Mouse (Mus musculus): ENCODE measurements around the gene Oprd1. TPM values are rescaled to one million over a fixed set of nuclear protein-coding genes. Genes with fewer than 3 reads are reported as not detected.

Gene Oprd1
- polyA plus RNA-seq, 2 experiments, result 0.18 to 0.65 TPM

GRCm38 (mm10) chr4:132166350-132167290 is 22.3 kb upstream of the Oprd1 start:
- Histone ChIP-seq H3K9me3 (ENCODE audit: control insufficient read depth, low read length) (no peaks in the 10 kb centered on the region), H3K4me2 (replicated peaks; ENCODE audit: low read depth, low read length, severe bottlenecking) (no peak overlapping the region), H3K27me3 (ENCODE audit: control insufficient read depth, insufficient read depth, low read length) (no peaks in the 10 kb centered on the region), H3K4me3 (replicated peaks; ENCODE audit: low read length) (no peak overlapping the region), H3K27ac (replicated peaks; ENCODE audit: low read depth, low read length) (no peak overlapping the region), H3K9ac (ENCODE audit: low read depth, low read length, severe bottlenecking) (no peak overlapping the region), H3K36me3 (ENCODE audit: control insufficient read depth, insufficient read depth, low read length) (no peaks in the 10 kb centered on the region), H3K4me1 (ENCODE audit: control insufficient read depth, insufficient read depth, low read length) (peaks cover 5% of the 10 kb centered on the region; the same call in 1 of the 2 replicates)
- ATAC-seq (ENCODE audit: low FRiP score, low read depth), result no peak
- no peak for DNase-seq (ENCODE audit: low spot score)
- WGBS, result 57% methylated on average over 16 of the region's 16 CpGs
- TF ChIP-seq POLR2A (IDR thresholded peaks at IDR 0.05; ENCODE audit: borderline replicate concordance, extremely low read depth, insufficient read depth, insufficient read length), result no peak

GRCm38 (mm10) chr4:132165691-132166090 is 21.4 kb upstream of the Oprd1 start:
- ATAC-seq (ENCODE audit: low FRiP score, low read depth), result no peak
- TF ChIP-seq POLR2A (IDR thresholded peaks at IDR 0.05; ENCODE audit: borderline replicate concordance, extremely low read depth, insufficient read depth, insufficient read length), result no peak
- no peaks in the 10 kb centered on the region for H3K27me3 ChIP-seq (ENCODE audit: control insufficient read depth, insufficient read depth, low read length)
- peaks cover 5% of the 10 kb centered on the region; the same call in 1 of the 2 replicates for H3K4me1 ChIP-seq (ENCODE audit: control insufficient read depth, insufficient read depth, low read length)
- H3K27ac ChIP-seq (replicated peaks; ENCODE audit: low read depth, low read length), result no peak overlapping the region
- WGBS, result 43% methylated on average over 14 of the region's 14 CpGs
- no peak overlapping the region for H3K4me2 ChIP-seq (replicated peaks; ENCODE audit: low read depth, low read length, severe bottlenecking)
- no peak overlapping the region for H3K9ac ChIP-seq (ENCODE audit: low read depth, low read length, severe bottlenecking)
- no peaks in the 10 kb centered on the region for H3K9me3 ChIP-seq (ENCODE audit: control insufficient read depth, low read length)
- H3K36me3 ChIP-seq (ENCODE audit: control insufficient read depth, insufficient read depth, low read length), result no peaks in the 10 kb centered on the region
- H3K4me3 ChIP-seq (replicated peaks; ENCODE audit: low read length), result no peak overlapping the region
- no peak for DNase-seq (ENCODE audit: low spot score)

GRCm38 (mm10) chr4:132156941-132157622 is 12.8 kb upstream of the Oprd1 start:
- ATAC-seq (ENCODE audit: low FRiP score, low read depth) (no peak), DNase-seq (ENCODE audit: low spot score) (no peak)
- H3K27me3 ChIP-seq (ENCODE audit: control insufficient read depth, insufficient read depth, low read length), result no peaks in the 10 kb centered on the region
- H3K4me3 ChIP-seq (replicated peaks; ENCODE audit: low read length), result no peak overlapping the region
- WGBS, result 50% methylated on average over 12 of the region's 12 CpGs
- H3K9ac ChIP-seq (ENCODE audit: low read depth, low read length, severe bottlenecking), result no peak overlapping the region
- H3K4me2 ChIP-seq (replicated peaks; ENCODE audit: low read depth, low read length, severe bottlenecking), result no peak overlapping the region
- no peaks in the 10 kb centered on the region; the same call in 1 of the 2 replicates for H3K4me1 ChIP-seq (ENCODE audit: control insufficient read depth, insufficient read depth, low read length)
- H3K27ac ChIP-seq (replicated peaks; ENCODE audit: low read depth, low read length), result no peak overlapping the region
- 0 out of 2 replicates have a peak, but pooled peaks cover 3% of the 10 kb centered on the region for H3K9me3 ChIP-seq (ENCODE audit: control insufficient read depth, low read length)
- H3K36me3 ChIP-seq (ENCODE audit: control insufficient read depth, insufficient read depth, low read length), result no peaks in the 10 kb centered on the region
- TF ChIP-seq POLR2A (IDR thresholded peaks at IDR 0.05; ENCODE audit: borderline replicate concordance, extremely low read depth, insufficient read depth, insufficient read length), result no peak

GRCm38 (mm10) chr4:132154877-132155670 is 10.8 kb upstream of the Oprd1 start:
- no peak overlapping the region for H3K4me2 ChIP-seq (replicated peaks; ENCODE audit: low read depth, low read length, severe bottlenecking)
- no peak for TF ChIP-seq POLR2A (IDR thresholded peaks at IDR 0.05; ENCODE audit: borderline replicate concordance, extremely low read depth, insufficient read depth, insufficient read length)
- no peaks in the 10 kb centered on the region for H3K27me3 ChIP-seq (ENCODE audit: control insufficient read depth, insufficient read depth, low read length)
- H3K4me1 ChIP-seq (ENCODE audit: control insufficient read depth, insufficient read depth, low read length), result no peaks in the 10 kb centered on the region; the same call in 1 of the 2 replicates
- WGBS, result 3% methylated on average over 6 of the region's 6 CpGs
- H3K27ac ChIP-seq (replicated peaks; ENCODE audit: low read depth, low read length), result no peak overlapping the region
- no peak for ATAC-seq (ENCODE audit: low FRiP score, low read depth)
- H3K36me3 ChIP-seq (ENCODE audit: control insufficient read depth, insufficient read depth, low read length), result no peaks in the 10 kb centered on the region
- no peak overlapping the region for H3K9ac ChIP-seq (ENCODE audit: low read depth, low read length, severe bottlenecking)
- H3K4me3 ChIP-seq (replicated peaks; ENCODE audit: low read length), result no peak overlapping the region
- H3K9me3 ChIP-seq (ENCODE audit: control insufficient read depth, low read length), result 0 out of 2 replicates have a peak, but pooled peaks cover 3% of the 10 kb centered on the region
- DNase-seq (ENCODE audit: low spot score), result no peak

Data from limb, embryonic 14.5 days (tissue).